Mouse (Mus musculus): ENCODE results near the gene Relt. TPM values are rescaled to one million over a fixed set of nuclear protein-coding genes. Genes with fewer than 3 reads are reported as not detected.

The Relt gene
- polyA plus RNA-seq, 1 experiment: 29.2 TPM

- H3K27me3 ChIP-seq (ENCODE audit: control insufficient read depth, insufficient read depth, low read length): no peaks in the 10 kb centered on the region
- H3K4me3 ChIP-seq (replicated peaks; ENCODE audit: insufficient read depth, low read depth, low read length): no peak overlapping the region
- WGBS: 92% methylated on average over 2 of the region's 2 CpGs
- DNase-seq: no peak
- TF ChIP-seq POLR2A (IDR thresholded peaks at IDR 0.05; ENCODE audit: borderline replicate concordance, insufficient read depth, low read length): no peak
- TF ChIP-seq CTCF (IDR thresholded peaks at IDR 0.05; ENCODE audit: borderline replicate concordance, insufficient read depth, low read depth, low read length): no peak
- peaks cover 9% of the 10 kb centered on the region; the same call in 1 of the 2 replicates for H3K4me1 ChIP-seq (ENCODE audit: control insufficient read depth, insufficient read depth, low read length)
- no peak overlapping the region for H3K27ac ChIP-seq (ENCODE audit: insufficient read depth, low read length)
Measured at GRCm38 (mm10) chr7:100843866-100844265, 19.4 kb downstream of the Relt start.

DNA sequence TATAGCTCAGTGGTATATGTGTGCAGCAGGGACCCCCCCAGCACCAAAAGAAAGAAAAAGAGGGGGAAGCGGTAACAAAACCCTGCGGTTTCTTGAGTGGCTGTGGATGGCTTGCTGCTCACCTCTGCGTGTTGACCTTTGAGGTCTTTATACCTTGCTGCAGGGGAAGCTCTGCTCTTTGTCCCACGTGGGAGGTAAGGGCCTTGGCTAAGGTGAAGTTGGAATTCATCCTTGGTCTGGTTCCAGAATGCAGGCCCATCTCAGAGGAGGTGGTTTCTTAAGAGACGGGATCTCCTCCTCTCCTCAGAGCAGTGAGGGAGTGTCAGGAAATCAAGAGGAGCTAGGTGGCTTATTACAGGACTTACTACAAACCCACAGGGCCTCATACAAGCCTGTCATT, 21.1 kb downstream of the Relt start:
- Histone ChIP-seq H3K4me1 (ENCODE audit: control insufficient read depth, insufficient read depth, low read length) (peaks cover 17% of the 10 kb centered on the region; the same call in 1 of the 2 replicates), H3K4me3 (replicated peaks; ENCODE audit: insufficient read depth, low read depth, low read length) (no peak overlapping the region), H3K27me3 (ENCODE audit: control insufficient read depth, insufficient read depth, low read length) (no peaks in the 10 kb centered on the region), H3K27ac (ENCODE audit: insufficient read depth, low read length) (no peak overlapping the region)
- 79% methylated on average over 5 of the region's 5 CpGs for WGBS
- DNase-seq: no peak
- no peak for TF ChIP-seq POLR2A (IDR thresholded peaks at IDR 0.05; ENCODE audit: borderline replicate concordance, insufficient read depth, low read length)
- TF ChIP-seq CTCF (IDR thresholded peaks at IDR 0.05; ENCODE audit: borderline replicate concordance, insufficient read depth, low read depth, low read length): no peak

GRCm38 (mm10) chr7:100841608-100842007, 21.6 kb downstream of the Relt start:
- DNase-seq: no peak
- WGBS: 92% methylated on average over 6 of the region's 6 CpGs
- TF ChIP-seq POLR2A (IDR thresholded peaks at IDR 0.05; ENCODE audit: borderline replicate concordance, insufficient read depth, low read length): no peak
- no peak for TF ChIP-seq CTCF (IDR thresholded peaks at IDR 0.05; ENCODE audit: borderline replicate concordance, insufficient read depth, low read depth, low read length)
- no peak overlapping the region for H3K27ac ChIP-seq (ENCODE audit: insufficient read depth, low read length)
- H3K27me3 ChIP-seq (ENCODE audit: control insufficient read depth, insufficient read depth, low read length): no peaks in the 10 kb centered on the region
- peaks cover 17% of the 10 kb centered on the region; the same call in 1 of the 2 replicates for H3K4me1 ChIP-seq (ENCODE audit: control insufficient read depth, insufficient read depth, low read length)
- no peak overlapping the region for H3K4me3 ChIP-seq (replicated peaks; ENCODE audit: insufficient read depth, low read depth, low read length)

DNA sequence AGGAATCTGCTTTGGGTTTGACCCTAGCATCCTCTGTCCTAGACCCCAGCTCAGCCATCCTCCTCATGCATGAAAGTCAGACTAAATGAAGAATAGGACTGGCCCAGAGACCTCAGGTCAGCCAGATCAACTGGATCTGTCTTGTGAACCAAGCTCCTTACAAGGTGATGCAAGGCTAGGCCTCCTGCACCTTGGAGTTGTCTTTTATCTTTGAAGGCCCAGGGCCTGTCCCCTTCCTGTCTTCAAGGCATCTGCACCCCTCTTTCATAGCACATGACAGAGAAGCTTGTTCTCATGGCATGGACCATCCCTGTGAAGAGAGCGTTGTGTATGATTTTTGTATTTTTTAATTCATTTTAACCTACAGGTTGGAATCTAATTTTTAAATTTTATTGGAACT, 22.3 kb downstream of the Relt start:
- Histone ChIP-seq H3K4me3 (replicated peaks; ENCODE audit: insufficient read depth, low read depth, low read length) (no peak overlapping the region), H3K27ac (ENCODE audit: insufficient read depth, low read length) (no peak overlapping the region), H3K27me3 (ENCODE audit: control insufficient read depth, insufficient read depth, low read length) (no peaks in the 10 kb centered on the region), H3K4me1 (ENCODE audit: control insufficient read depth, insufficient read depth, low read length) (peaks cover 17% of the 10 kb centered on the region; the same call in 1 of the 2 replicates)
- DNase-seq: no peak
- TF ChIP-seq CTCF (IDR thresholded peaks at IDR 0.05; ENCODE audit: borderline replicate concordance, insufficient read depth, low read depth, low read length): no peak
- TF ChIP-seq POLR2A (IDR thresholded peaks at IDR 0.05; ENCODE audit: borderline replicate concordance, insufficient read depth, low read length): no peak
- 100% methylated on average over 1 of the region's 1 CpGs for WGBS

GRCm38 (mm10) chr7:100839632-100840402, 23.4 kb downstream of the Relt start:
- H3K27me3 ChIP-seq (ENCODE audit: control insufficient read depth, insufficient read depth, low read length): no peaks in the 10 kb centered on the region
- 17% methylated on average over 6 of the region's 6 CpGs for WGBS
- peak; percentile 58 to 71 for DNase-seq
- H3K4me1 ChIP-seq (ENCODE audit: control insufficient read depth, insufficient read depth, low read length): peaks cover 17% of the 10 kb centered on the region; the same call in 1 of the 2 replicates
- H3K4me3 ChIP-seq (replicated peaks; ENCODE audit: insufficient read depth, low read depth, low read length): no peak overlapping the region
- no peak overlapping the region for H3K27ac ChIP-seq (ENCODE audit: insufficient read depth, low read length)
- TF ChIP-seq POLR2A (IDR thresholded peaks at IDR 0.05; ENCODE audit: borderline replicate concordance, insufficient read depth, low read length) (no peak), CTCF (IDR thresholded peaks at IDR 0.05; ENCODE audit: borderline replicate concordance, insufficient read depth, low read depth, low read length) (no peak)

- DNase-seq: no peak
- Histone ChIP-seq H3K27me3 (ENCODE audit: control insufficient read depth, insufficient read depth, low read length) (no peaks in the 10 kb centered on the region), H3K4me1 (ENCODE audit: control insufficient read depth, insufficient read depth, low read length) (peaks cover 17% of the 10 kb centered on the region; the same call in 1 of the 2 replicates), H3K4me3 (replicated peaks; ENCODE audit: insufficient read depth, low read depth, low read length) (no peak overlapping the region), H3K27ac (ENCODE audit: insufficient read depth, low read length) (no peak overlapping the region)
- no peak for TF ChIP-seq POLR2A (IDR thresholded peaks at IDR 0.05; ENCODE audit: borderline replicate concordance, insufficient read depth, low read length)
- 6% methylated on average over 1 of the region's 1 CpGs for WGBS
Measured at GRCm38 (mm10) chr7:100837701-100838100, 25.5 kb downstream of the Relt start.

- WGBS: 89% methylated on average over 10 of the region's 10 CpGs
- peaks cover 17% of the 10 kb centered on the region; the same call in 1 of the 2 replicates for H3K4me1 ChIP-seq (ENCODE audit: control insufficient read depth, insufficient read depth, low read length)
- no peaks in the 10 kb centered on the region for H3K27me3 ChIP-seq (ENCODE audit: control insufficient read depth, insufficient read depth, low read length)
- no peak for TF ChIP-seq CTCF (IDR thresholded peaks at IDR 0.05; ENCODE audit: borderline replicate concordance, insufficient read depth, low read depth, low read length)
- DNase-seq: no peak
- no peak overlapping the region for H3K27ac ChIP-seq (ENCODE audit: insufficient read depth, low read length)
- H3K4me3 ChIP-seq (replicated peaks; ENCODE audit: insufficient read depth, low read depth, low read length): no peak overlapping the region
Measured at GRCm38 (mm10) chr7:100836657-100837056, 26.6 kb downstream of the Relt start.

GRCm38 (mm10) chr7:100835711-100836110, 27.5 kb downstream of the Relt start:
- H3K4me3 ChIP-seq (replicated peaks; ENCODE audit: insufficient read depth, low read depth, low read length): no peak overlapping the region
- H3K4me1 ChIP-seq (ENCODE audit: control insufficient read depth, insufficient read depth, low read length): peaks cover 17% of the 10 kb centered on the region; the same call in 1 of the 2 replicates
- no peak overlapping the region for H3K27ac ChIP-seq (ENCODE audit: insufficient read depth, low read length)
- 85% methylated on average over 6 of the region's 6 CpGs for WGBS
- TF ChIP-seq POLR2A (IDR thresholded peaks at IDR 0.05; ENCODE audit: borderline replicate concordance, insufficient read depth, low read length) (no peak), CTCF (IDR thresholded peaks at IDR 0.05; ENCODE audit: borderline replicate concordance, insufficient read depth, low read depth, low read length) (no peak)
- no peak for DNase-seq
- no peaks in the 10 kb centered on the region for H3K27me3 ChIP-seq (ENCODE audit: control insufficient read depth, insufficient read depth, low read length)
